Mouse (Mus musculus) intestine, embryonic 14.5 days (tissue): Measurements from ENCODE around the gene Rere. TPM values are rescaled to one million over a fixed set of nuclear protein-coding genes. Genes with fewer than 3 reads are reported as not detected.

Experiments used
- ATAC-seq: fragments of 200-750 bp; cut with Nextera tagmentation; replicated peaks from 2 replicates; pipeline ENCODE4 v1.8.0; 2017; ENCODE audit warnings: low read depth, moderate number of reproducible peaks, moderate TSS enrichment, moderate library complexity; ENCODE audit not compliant: low FRiP score, low TSS enrichment
- DNase-seq: peaks from one replicate; pipeline ENCODE4 v3.0.0-alpha.2; 2018; ENCODE audit warnings: low spot score
- H3K27ac ChIP-seq: fragments of 300-500 bp; sonication (generic); 2 replicates; pipeline ENCODE4 v1.5.1; 2014; ENCODE audit warnings: low read depth, mild to moderate bottlenecking, control low read depth
- H3K27me3 ChIP-seq: fragments of 300-500 bp; sonication (generic); replicated peaks from 2 replicates; pipeline ENCODE4 v1.6.1; 2014; ENCODE audit warnings: low read length, control low read depth; ENCODE audit not compliant: control insufficient read depth, insufficient read depth
- H3K36me3 ChIP-seq: fragments of 300-500 bp; sonication (generic); 2 replicates; pipeline ENCODE4 v1.6.1; 2014; ENCODE audit warnings: low read length, control low read depth; ENCODE audit not compliant: control insufficient read depth, insufficient read depth
- H3K4me1 ChIP-seq: fragments of 300-500 bp; sonication (generic); replicated peaks from 2 replicates; pipeline ENCODE4 v1.6.1; 2014; ENCODE audit warnings: low read length, control low read depth, mixed read lengths; ENCODE audit not compliant: control insufficient read depth, insufficient read depth
- H3K4me2 ChIP-seq: fragments of 300-500 bp; sonication (generic); 2 replicates; pipeline ENCODE4 v1.6.1; 2014; ENCODE audit warnings: low read length
- H3K4me3 ChIP-seq: fragments of 300-500 bp; sonication (generic); 2 replicates; pipeline ENCODE4 v1.5.1; 2014; ENCODE audit warnings: low read depth, low read length, control low read depth, mixed read lengths
- H3K9ac ChIP-seq: fragments of 300-500 bp; sonication (generic); 2 replicates; pipeline ENCODE4 v1.6.1; 2014; ENCODE audit warnings: mild to moderate bottlenecking, low read length
- H3K9me3 ChIP-seq: fragments of 300-500 bp; sonication (generic); 2 replicates; pipeline ENCODE4 v1.6.1; 2016; ENCODE audit warnings: low read length, control low read depth; ENCODE audit not compliant: control insufficient read depth
- WGBS: fragments of 180-500 bp; shearing (Covaris S2); extraction: QIAGEN DNeasy Blood & Tissue Kit; methylation state at CpG from one replicate; pipeline ENCODE4 v1.1.7; 2014; 5-methylcytosine and 5-hydroxymethylcytosine counted together
- polyA plus RNA-seq: library from polyadenylated mRNA; unstranded; fragments of >200 nt; fragmentation: Nextera tagmentation; extraction: Ambion mirVana; gene quantifications from 2 replicates; pipeline ENCODE4 v1.2.1, GENCODE M21; 2014

Rere gene
- polyA plus RNA-seq, 1 experiment from 2014 or later: 38.0 TPM

DNA sequence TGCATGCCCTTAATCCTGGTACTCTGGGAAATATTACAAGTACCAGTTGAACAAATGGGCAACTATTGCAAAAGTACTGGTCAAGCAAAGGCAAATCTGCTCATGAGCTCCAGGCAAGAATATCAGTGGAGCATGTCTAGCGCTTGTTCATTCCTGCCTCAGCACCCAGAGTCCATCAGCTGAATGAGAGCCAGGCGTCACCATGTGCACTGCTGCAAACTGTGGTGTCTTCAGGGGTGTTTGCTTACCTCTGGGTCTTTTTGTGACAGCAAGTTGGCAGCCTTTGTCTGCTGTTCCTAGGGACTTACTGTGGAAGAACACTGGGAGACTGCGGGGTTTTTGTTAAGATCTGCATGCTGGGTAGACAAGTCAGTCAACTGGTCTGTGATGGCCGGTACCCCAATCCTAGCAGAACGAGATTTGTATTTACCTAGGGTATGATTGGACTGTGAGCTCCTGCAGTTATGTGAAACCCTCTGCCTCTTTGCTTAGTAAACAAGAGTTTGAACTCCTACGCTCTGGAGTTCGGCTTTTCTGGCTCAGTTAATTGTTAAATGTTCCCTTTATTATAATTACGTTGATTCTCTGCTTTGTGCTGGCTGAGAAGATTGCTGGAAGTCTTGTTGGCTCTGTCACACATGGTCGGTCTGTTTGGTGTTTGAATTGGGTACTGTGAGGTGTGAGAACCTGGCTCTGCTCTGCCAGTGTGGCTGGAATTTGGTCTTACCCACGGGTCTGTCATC lies 134.0 kb downstream of the Rere start:
- WGBS: 75% methylated on average over 10 of the region's 10 CpGs
- DNase-seq (no peak), ATAC-seq (no peak)

DNA sequence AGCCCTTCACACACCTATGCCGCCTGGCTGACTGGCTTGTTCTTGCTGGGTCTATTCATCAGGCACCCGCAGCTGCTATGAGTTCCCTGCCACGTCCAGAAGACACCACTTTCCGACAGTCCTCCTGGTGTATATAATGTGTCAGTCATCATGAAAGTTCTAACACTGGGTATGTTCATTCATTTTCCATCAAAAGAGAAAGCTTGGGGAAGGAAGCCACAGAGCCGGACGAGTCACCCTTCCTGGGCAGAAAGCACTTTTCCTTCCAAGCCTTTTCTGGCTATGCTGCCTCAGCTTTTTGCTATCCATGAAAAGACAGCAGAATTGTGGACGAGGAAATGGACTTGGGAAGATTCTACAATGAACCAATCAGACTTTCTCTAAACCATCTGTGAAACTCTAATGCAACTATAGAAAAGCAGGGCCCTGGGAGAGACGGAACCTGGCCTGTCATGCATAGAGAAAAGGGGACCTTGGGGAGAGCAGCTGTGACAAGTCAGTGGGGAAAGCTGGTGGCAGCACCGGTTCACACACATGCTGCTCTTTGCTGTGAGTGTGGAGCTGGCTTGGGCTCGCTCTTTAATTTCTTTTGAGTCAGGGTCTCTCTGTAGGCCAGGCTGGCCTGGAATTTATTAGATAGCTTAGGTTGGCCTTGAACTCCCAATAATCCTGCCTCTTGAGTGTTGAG lies 139.3 kb downstream of the Rere start:
- Histone ChIP-seq H3K27ac (no peak overlapping the region), H3K4me1 (no peaks in the 10 kb centered on the region), H3K4me2 (no peak overlapping the region), H3K36me3 (peaks cover 15% of the 10 kb centered on the region; the same call in 1 of the 2 replicates), H3K4me3 (no peak overlapping the region), H3K9me3 (no peaks in the 10 kb centered on the region), H3K27me3 (no peaks in the 10 kb centered on the region), H3K9ac (no peak overlapping the region)
- WGBS: 84% methylated on average over 10 of the region's 10 CpGs
- ATAC-seq (no peak), DNase-seq (no peak)

More for the DNA sequence above, 134.0 kb downstream of the Rere start:
- no peaks in the 10 kb centered on the region for H3K27me3 ChIP-seq
- H3K4me2 ChIP-seq: no peak overlapping the region
- no peak overlapping the region for H3K27ac ChIP-seq
- H3K36me3 ChIP-seq: peaks cover 11% of the 10 kb centered on the region; the same call in 1 of the 2 replicates
- H3K9me3 ChIP-seq: no peaks in the 10 kb centered on the region
- H3K4me1 ChIP-seq: peaks cover 4% of the 10 kb centered on the region; the same call in 1 of the 2 replicates
- H3K9ac ChIP-seq: no peak overlapping the region
- no peak overlapping the region for H3K4me3 ChIP-seq

DNA sequence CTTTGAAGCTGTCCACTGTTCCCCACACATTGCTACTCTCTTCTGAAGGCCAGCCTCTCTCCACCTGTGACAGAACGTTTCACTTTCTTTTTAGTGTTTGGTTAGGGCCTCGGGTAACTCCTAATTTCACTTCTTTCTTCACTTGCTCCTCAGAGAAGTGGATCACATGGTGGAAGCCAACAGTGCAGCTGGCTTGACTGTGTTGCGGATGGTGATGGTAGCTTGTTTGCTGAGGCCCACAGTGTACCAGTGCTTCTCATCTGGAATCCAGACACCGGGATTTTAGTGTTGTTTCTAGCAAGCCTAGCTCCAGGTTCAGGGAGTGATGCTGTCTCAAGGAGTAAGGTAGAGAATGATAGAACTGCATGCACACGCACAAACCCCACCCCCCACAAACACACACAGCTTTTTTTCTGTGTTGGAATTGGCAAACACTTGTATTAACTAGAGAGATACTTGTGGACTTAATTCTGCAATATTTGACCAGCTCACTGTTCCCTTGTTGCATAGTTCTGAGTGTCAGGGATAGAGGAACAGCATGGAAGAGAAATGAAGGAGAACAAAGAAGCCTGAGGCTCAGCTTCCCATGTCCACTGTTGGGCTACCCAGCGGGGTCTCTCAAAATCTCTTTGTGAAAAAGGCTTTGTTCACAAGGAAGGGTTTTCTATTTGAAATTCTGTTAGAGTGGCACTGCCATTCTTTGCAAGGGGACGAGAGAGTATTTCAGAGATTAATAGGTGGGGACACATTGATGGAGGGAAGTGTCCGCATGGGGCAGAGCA lies 144.8 kb downstream of the Rere start:
- no peak overlapping the region for H3K4me3 ChIP-seq
- H3K27me3 ChIP-seq: no peaks in the 10 kb centered on the region
- WGBS: 68% methylated on average over 8 of the region's 8 CpGs
- H3K9me3 ChIP-seq: no peaks in the 10 kb centered on the region
- peaks cover 7% of the 10 kb centered on the region; the same call in 1 of the 2 replicates for H3K4me1 ChIP-seq
- H3K27ac ChIP-seq: no peak overlapping the region
- DNase-seq (no peak), ATAC-seq (no peak)
- no peak overlapping the region for H3K4me2 ChIP-seq
- peaks cover 10% of the 10 kb centered on the region; the same call in 1 of the 2 replicates for H3K36me3 ChIP-seq
- no peak overlapping the region for H3K9ac ChIP-seq

DNA sequence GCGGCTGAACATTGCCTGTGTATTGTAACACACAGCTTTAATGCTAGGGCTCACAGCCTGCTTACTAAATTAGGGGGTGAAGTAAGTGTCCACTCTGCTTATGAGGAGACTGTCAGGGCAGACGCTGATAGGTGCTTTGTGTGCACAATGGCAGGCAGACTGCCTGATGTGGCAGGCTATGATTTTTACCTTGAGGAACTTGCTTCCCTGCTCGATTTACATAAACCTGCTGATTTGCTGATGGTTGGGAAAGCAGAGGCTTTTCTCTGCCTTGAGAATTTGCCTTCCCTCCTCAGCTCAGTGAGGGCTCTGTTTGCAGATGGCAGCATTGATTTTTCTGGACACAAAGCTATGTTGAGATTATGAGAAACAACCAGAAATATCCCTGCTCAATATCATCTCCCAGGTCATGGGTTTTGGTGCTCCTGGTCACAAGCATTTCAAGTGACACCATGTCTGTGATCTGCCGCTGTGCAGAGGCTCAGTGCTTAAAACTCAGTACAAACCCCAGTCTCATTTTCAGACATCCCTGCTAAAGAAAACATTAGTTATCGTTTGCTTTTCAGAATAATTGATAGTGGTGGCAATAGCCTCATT lies 145.5 kb downstream of the Rere start:
- H3K9ac ChIP-seq: no peak overlapping the region
- ATAC-seq (no peak), DNase-seq (no peak)
- H3K9me3 ChIP-seq: no peaks in the 10 kb centered on the region
- no peak overlapping the region for H3K4me3 ChIP-seq
- H3K36me3 ChIP-seq: peaks cover 11% of the 10 kb centered on the region; the same call in 1 of the 2 replicates
- WGBS: 44% methylated on average over 5 of the region's 5 CpGs
- H3K4me2 ChIP-seq: no peak overlapping the region
- no peaks in the 10 kb centered on the region for H3K27me3 ChIP-seq
- peaks cover 7% of the 10 kb centered on the region; the same call in 1 of the 2 replicates for H3K4me1 ChIP-seq
- no peak overlapping the region for H3K27ac ChIP-seq

DNA sequence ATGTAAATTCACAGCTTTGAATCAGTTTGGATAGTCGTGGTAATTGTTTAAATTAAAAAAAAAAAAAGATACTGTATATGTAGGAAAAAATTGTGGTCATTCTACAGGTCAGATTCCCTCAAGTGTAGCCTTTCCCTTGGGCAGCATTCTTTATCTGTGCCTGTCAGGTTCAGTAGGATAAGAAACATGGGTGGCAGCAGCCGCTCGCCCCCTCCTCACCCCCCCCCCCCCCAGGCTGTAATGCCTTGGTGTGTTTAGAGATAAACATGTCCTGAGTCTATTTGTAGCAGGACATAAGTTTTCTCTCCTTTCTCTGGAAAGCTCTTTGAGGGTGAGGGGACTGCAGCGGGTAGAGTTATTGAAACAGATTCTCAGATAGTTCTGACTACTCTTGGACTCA lies 147.3 kb downstream of the Rere start:
- no peak overlapping the region for H3K9ac ChIP-seq

DNA sequence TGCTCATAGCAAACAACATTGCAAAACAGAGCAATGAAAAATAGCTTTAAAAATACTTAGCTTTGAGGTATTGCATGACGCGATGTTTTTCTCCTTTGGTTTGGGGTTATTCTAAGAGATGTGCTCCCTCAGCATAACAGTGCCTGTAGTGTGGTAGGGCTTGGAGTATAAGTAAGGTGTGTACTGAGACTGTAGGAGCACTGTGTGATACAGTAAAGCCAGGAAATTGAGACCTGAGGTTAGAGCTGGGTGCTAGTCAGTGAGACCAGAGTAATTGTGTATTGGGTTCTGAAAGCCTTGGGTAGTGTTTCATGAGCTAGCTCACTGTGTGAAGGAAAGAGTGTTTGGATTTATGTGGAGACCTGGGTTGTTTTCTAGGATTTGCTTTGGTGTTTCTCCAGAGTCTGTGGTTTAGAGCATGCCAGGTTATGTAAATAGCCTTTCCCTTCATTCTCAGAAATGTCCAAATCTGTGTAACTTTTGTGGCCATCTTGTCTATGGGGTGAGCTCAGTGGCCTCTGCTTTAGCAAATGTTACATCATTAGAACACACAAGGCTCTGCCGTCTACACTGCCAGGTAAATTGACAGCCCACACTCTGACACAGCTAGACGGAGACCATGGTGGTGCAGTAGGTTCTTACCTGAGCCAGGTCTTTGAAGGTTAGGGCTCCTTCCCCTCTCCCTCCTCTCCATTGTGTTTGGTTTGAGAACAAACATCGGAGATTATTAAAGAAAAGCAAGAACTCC lies 152.6 kb downstream of the Rere start:
- H3K9ac ChIP-seq: no peak overlapping the region
- H3K4me3 ChIP-seq: no peak overlapping the region
- no peak for ATAC-seq
- WGBS: 91% methylated on average over 5 of the region's 5 CpGs
- H3K4me2 ChIP-seq: no peak overlapping the region
- H3K36me3 ChIP-seq: peaks cover 15% of the 10 kb centered on the region; the same call in 1 of the 2 replicates
- no peaks in the 10 kb centered on the region for H3K27me3 ChIP-seq
- no peak for DNase-seq
- H3K9me3 ChIP-seq: no peaks in the 10 kb centered on the region
- no peak overlapping the region for H3K27ac ChIP-seq
- no peaks in the 10 kb centered on the region for H3K4me1 ChIP-seq

More for the DNA sequence above, 147.3 kb downstream of the Rere start:
- DNase-seq: no peak
- no peak overlapping the region for H3K4me3 ChIP-seq
- no peaks in the 10 kb centered on the region for H3K27me3 ChIP-seq
- peaks cover 7% of the 10 kb centered on the region; the same call in 1 of the 2 replicates for H3K4me1 ChIP-seq
- no peak overlapping the region for H3K4me2 ChIP-seq
- no peaks in the 10 kb centered on the region for H3K9me3 ChIP-seq
- peaks cover 14% of the 10 kb centered on the region; the same call in 1 of the 2 replicates for H3K36me3 ChIP-seq
- WGBS: 86% methylated on average over 4 of the region's 4 CpGs
- no peak overlapping the region for H3K27ac ChIP-seq
- ATAC-seq: no peak

DNA sequence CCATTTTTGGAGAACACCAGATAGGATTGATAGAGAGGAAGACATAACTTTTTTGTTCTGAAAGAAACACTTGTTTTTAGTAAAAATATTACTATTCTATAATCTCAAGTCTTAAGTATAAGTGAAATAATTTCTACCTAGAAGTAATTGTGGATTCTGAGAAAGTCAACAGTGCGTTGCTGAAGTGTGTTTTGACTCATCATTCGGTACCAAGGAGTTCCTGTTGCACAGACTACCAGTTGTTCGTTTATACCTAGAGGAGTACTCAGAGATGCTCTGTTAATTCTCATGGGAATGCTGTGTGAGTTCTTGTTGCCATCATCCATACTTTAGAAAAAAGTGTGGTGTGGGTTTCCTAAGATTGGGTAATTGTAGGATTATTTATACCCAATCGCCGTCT lies 154.1 kb downstream of the Rere start:
- H3K4me3 ChIP-seq: no peak overlapping the region
- DNase-seq (no peak), ATAC-seq (no peak)
- 84% methylated on average over 5 of the region's 5 CpGs for WGBS
- no peak overlapping the region for H3K9ac ChIP-seq
- H3K36me3 ChIP-seq: peaks cover 18% of the 10 kb centered on the region; the same call in 1 of the 2 replicates
- H3K4me1 ChIP-seq: no peaks in the 10 kb centered on the region
- no peak overlapping the region for H3K4me2 ChIP-seq
- no peaks in the 10 kb centered on the region for H3K27me3 ChIP-seq
- H3K27ac ChIP-seq: no peak overlapping the region
- H3K9me3 ChIP-seq: no peaks in the 10 kb centered on the region
